Mouse (Mus musculus): ENCODE measurements around the gene Prph. TPM values are rescaled to one million over a fixed set of nuclear protein-coding genes. Genes with fewer than 3 reads are reported as not detected.
A peak's percentile ranks its signal among the peaks of the same experiment; 100 is the strongest.

Gene Prph
- polyA plus RNA-seq, 1 experiment from 2014 or later = 68.8 TPM

DNA sequence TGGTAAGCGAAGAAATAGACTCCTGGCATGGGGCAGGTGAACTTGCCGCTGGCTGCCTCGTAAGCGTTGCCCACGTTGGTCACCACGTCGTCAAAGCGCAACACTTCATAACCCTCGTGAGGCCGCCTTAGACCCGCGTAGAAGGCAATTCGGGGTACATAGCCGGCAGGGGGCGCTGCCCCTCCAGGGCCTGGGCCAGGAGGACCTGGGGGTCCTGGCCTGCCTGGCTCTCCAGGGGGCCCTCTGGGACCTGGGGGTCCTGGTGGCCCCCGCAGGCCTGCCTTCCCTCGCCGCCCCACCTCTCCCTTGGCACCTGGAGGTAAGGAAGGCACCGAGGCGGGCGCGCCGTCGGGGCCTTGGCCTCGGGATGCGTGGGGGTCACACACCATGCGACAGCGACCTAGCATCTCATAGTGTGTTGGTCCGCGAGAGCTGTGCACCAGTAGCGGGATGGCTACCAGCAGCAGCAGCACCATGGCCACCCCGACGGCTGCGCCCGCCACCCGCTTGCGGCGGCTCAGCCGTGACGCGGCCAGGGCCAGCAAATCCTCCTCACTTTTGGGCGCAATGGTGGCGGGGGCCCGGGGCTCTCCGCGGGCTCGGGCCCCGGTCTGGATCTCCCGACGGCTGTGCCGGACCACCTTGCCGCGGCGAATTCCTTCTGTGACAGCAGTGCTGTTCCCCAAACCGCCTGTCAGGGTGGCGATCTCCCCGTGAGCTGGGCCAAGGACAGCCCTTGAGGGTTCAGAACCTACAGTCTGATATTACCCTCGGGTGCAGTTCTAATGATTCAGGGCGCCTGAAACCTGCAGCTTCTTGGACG is 32.5 kb downstream of the Prph start, which contains the start of gene C1ql4:
Gene C1ql4, minus strand, starts transcription at position 565 of the 823 bp plus-strand sequence.
- peaks cover 44% of the 10 kb centered on the region for H3K27me3 ChIP-seq (ENCODE audit: control insufficient read depth, insufficient read depth, low read length)
- H3K27ac ChIP-seq (ENCODE audit: low read depth, low read length) = no peak within 1 kb of the TSS
- 8% methylated on average over 54 of the region's 60 CpGs for WGBS
- peaks cover 11% of the 10 kb centered on the region; the same call in 1 of the 2 replicates for H3K4me1 ChIP-seq (ENCODE audit: control insufficient read depth, insufficient read depth, low read length)
- H3K9me3 ChIP-seq (ENCODE audit: control insufficient read depth, low read length) = no peaks in the 10 kb centered on the region
- H3K4me2 ChIP-seq (ENCODE audit: low read depth, low read length) = peak within 1 kb of the TSS; percentile 24; the same call in 1 of the 2 replicates
- no peaks in the 10 kb centered on the region for H3K36me3 ChIP-seq (ENCODE audit: control insufficient read depth, insufficient read depth, low read length)
- peak within 1 kb of the TSS; percentile 37; the same call in 1 of the 2 replicates for H3K9ac ChIP-seq (replicated peaks; ENCODE audit: low read depth, low read length)
- peak within 1 kb of the TSS; percentile 11; the same call in 1 of the 2 replicates for H3K4me3 ChIP-seq (ENCODE audit: low read depth, low read length)
- ATAC-seq (ENCODE audit: low read depth) = no peak

DNA sequence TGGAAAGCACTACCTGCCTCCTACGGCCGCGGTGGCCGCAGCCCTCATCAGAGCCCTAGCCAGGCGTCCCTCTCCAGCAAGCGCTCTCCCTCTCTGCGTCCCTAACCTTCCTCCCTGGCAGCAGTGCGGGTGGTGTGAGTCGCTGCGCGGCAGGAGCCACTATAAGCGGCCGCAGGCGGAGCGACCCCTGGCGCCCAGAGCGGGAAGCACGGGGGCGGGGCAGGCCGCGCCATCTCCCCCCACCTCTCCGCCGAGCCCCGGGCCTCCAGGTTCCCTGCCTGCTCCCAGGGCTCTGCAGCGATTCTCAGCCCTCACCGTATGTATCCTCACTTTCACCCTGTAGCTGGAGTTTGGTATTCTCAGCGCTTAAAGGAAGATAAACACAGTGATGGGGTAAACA is 33.3 kb downstream of the Prph start:
- Histone ChIP-seq H3K36me3 (ENCODE audit: control insufficient read depth, insufficient read depth, low read length) (no peaks in the 10 kb centered on the region), H3K9ac (replicated peaks; ENCODE audit: low read depth, low read length) (peak overlapping the region; percentile 37; the same call in 1 of the 2 replicates), H3K9me3 (ENCODE audit: control insufficient read depth, low read length) (no peaks in the 10 kb centered on the region), H3K4me2 (ENCODE audit: low read depth, low read length) (peak overlapping the region; percentile 24; the same call in 1 of the 2 replicates), H3K4me3 (ENCODE audit: low read depth, low read length) (peak overlapping the region; percentile 11; the same call in 1 of the 2 replicates), H3K4me1 (ENCODE audit: control insufficient read depth, insufficient read depth, low read length) (peaks cover 11% of the 10 kb centered on the region; the same call in 1 of the 2 replicates), H3K27me3 (ENCODE audit: control insufficient read depth, insufficient read depth, low read length) (peaks cover 44% of the 10 kb centered on the region), H3K27ac (ENCODE audit: low read depth, low read length) (no peak overlapping the region)
- WGBS = 1% methylated on average over 27 of the region's 27 CpGs
- ATAC-seq (ENCODE audit: low read depth) = peak; percentile 62; the same call in 1 of the 2 replicates

DNA sequence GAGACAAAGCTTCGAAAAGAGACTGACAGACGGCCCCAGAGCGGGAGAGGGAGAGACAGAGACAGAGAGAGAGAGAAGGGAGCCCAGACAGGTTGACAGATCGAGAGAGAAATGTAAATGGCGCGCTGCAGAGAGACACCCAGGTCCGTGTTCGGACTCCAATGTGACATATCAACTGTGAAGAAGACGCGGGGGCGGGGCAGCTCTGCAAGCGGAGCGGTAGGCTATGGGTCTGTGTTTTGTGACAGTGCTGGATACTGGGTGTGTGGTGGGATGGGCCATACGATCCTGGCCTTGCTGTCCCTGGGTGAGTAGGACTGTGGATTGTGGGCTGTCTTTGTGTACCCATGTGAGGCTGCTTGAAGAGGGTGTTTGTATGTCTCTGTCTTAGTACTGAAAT is 34.1 kb downstream of the Prph start:
- peaks cover 44% of the 10 kb centered on the region for H3K27me3 ChIP-seq (ENCODE audit: control insufficient read depth, insufficient read depth, low read length)
- no peak overlapping the region for H3K27ac ChIP-seq (ENCODE audit: low read depth, low read length)

DNA sequence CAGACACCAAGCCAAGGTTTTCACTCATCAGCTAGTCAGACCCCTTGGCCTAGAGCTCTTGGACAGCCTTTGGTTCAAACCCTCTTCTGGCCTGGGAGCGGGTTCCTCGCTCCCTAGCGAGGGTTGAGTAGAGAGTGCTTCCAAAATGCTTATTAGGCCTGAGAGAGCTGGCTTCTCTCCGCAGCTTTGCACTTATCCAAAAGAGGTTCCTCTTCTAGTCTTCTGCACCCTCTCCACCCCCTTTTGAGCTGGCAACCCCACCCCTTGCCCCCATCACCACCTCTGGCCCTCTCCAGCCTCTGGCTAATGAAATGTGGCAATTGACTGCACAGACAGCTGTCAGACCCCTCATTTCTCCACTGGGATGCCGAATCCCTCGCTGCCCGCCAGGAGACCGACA is 37.9 kb downstream of the Prph start, which contains the start of gene Dnajc22:
Gene Dnajc22, plus strand, starts transcription at position 301 of the 400 bp plus-strand sequence.
- Histone ChIP-seq H3K4me2 (ENCODE audit: low read depth, low read length) (peak within 1 kb of the TSS; percentile 78), H3K9me3 (ENCODE audit: control insufficient read depth, low read length) (no peaks in the 10 kb centered on the region), H3K27ac (ENCODE audit: low read depth, low read length) (no peak within 1 kb of the TSS), H3K4me3 (ENCODE audit: low read depth, low read length) (peak within 1 kb of the TSS; percentile 39), H3K9ac (replicated peaks; ENCODE audit: low read depth, low read length) (peak within 1 kb of the TSS; percentile 60), H3K27me3 (ENCODE audit: control insufficient read depth, insufficient read depth, low read length) (peaks cover 24% of the 10 kb centered on the region), H3K4me1 (ENCODE audit: control insufficient read depth, insufficient read depth, low read length) (peaks cover 36% of the 10 kb centered on the region), H3K36me3 (ENCODE audit: control insufficient read depth, insufficient read depth, low read length) (no peaks in the 10 kb centered on the region)
- ATAC-seq (ENCODE audit: low read depth) = no peak
- WGBS = 26% methylated on average over 8 of the region's 8 CpGs

More for the DNA sequence above, 34.1 kb downstream of the Prph start:
- ATAC-seq (ENCODE audit: low read depth) = no peak
- Histone ChIP-seq H3K4me1 (ENCODE audit: control insufficient read depth, insufficient read depth, low read length) (peaks cover 18% of the 10 kb centered on the region), H3K4me3 (ENCODE audit: low read depth, low read length) (no peak overlapping the region), H3K36me3 (ENCODE audit: control insufficient read depth, insufficient read depth, low read length) (no peaks in the 10 kb centered on the region), H3K9ac (replicated peaks; ENCODE audit: low read depth, low read length) (no peak overlapping the region), H3K9me3 (ENCODE audit: control insufficient read depth, low read length) (no peaks in the 10 kb centered on the region), H3K4me2 (ENCODE audit: low read depth, low read length) (no peak overlapping the region)
- WGBS = 10% methylated on average over 14 of the region's 14 CpGs

DNA sequence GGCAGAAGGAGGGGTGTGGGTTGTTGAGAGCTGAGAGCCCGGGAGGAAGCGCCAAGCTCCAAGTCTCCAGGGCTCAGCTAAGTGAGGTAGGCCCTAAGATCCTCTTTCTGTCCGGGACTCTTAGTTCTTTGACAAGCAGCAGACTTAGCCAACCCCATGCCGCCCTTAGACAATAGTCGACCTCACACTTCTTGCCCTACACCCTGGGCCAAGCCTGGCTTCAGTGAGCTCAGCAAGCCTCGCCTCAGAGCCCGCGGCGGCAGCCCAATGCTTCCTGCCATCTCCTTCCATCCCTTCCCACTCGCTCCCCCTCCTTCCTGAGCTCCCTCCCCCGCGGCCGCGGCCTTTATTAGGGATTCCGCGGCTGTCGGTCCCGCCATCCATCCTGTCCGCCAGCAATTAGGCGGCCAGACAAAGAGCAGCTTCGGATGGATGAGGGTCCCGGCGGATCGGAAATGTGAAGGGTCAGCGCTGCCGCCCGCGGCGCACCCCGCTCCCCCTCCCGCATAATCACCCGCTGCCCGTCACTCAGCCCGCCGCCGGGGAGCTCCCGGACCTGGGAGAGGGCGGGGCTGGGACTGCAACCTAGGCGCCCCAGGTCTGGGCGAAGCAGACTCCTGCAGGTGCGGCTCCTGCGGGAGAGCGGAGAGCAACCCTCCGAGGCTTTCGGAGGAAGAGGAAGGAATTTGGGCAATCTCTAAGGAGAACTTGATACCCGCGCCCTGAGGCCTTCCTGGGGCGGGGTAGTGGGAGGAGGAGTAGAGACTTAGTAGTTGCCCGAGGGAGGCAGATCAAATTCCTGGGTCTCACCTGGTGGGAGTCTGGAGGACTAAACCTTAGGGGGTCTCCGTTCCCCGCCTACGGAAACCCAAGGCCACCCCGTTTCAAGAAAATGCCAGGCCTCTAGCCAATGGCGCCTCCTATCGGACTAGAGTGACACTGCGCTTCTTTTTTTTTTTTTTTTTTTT is 38.6 kb downstream of the Prph start:
- Histone ChIP-seq H3K27ac (ENCODE audit: low read depth, low read length) (no peak overlapping the region), H3K27me3 (ENCODE audit: control insufficient read depth, insufficient read depth, low read length) (peaks cover 24% of the 10 kb centered on the region), H3K4me1 (ENCODE audit: control insufficient read depth, insufficient read depth, low read length) (peaks cover 36% of the 10 kb centered on the region), H3K36me3 (ENCODE audit: control insufficient read depth, insufficient read depth, low read length) (no peaks in the 10 kb centered on the region), H3K9me3 (ENCODE audit: control insufficient read depth, low read length) (no peaks in the 10 kb centered on the region), H3K4me2 (ENCODE audit: low read depth, low read length) (peak overlapping the region; percentile 78), H3K4me3 (ENCODE audit: low read depth, low read length) (peak overlapping the region; percentile 39), H3K9ac (replicated peaks; ENCODE audit: low read depth, low read length) (peak overlapping the region; percentile 60)
- WGBS = under 1% methylated on average over 56 of the region's 56 CpGs
- peak; percentile 45; the same call in 1 of the 2 replicates for ATAC-seq (ENCODE audit: low read depth)

DNA sequence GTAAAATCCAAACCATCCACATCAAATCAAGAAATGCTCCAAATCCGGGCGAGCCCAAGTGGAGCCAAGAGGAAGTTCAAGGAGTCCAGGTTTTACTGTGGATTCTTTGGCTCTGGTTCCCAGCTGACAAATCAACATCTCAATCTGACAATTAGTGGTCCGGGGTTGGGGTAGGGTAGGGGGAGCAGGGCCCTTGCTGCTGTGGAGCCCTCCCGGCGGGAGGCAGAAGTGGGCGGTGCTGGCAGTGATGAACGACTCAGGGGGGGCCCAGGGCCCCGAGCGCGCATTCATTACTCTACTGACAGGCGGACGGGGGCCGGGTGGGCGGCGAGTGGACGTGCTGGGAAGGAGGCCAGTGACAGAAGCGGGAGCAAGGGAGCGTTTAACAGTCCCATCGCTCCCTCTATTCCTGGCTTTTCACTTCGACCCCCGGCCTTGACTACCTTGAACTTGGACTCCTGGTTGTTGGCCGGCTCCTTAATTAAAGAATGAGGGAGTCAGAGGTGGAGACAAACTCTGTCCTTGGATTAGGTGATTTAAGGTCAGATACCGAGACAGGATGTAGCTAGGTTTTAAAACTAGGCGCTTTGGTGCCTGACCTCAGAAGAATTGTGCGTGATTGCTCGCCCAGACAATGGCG is 39.8 kb downstream of the Prph start:
- Histone ChIP-seq H3K27me3 (ENCODE audit: control insufficient read depth, insufficient read depth, low read length) (peaks cover 20% of the 10 kb centered on the region), H3K4me1 (ENCODE audit: control insufficient read depth, insufficient read depth, low read length) (peaks cover 31% of the 10 kb centered on the region), H3K4me3 (ENCODE audit: low read depth, low read length) (no peak overlapping the region), H3K9me3 (ENCODE audit: control insufficient read depth, low read length) (no peaks in the 10 kb centered on the region), H3K9ac (replicated peaks; ENCODE audit: low read depth, low read length) (no peak overlapping the region), H3K36me3 (ENCODE audit: control insufficient read depth, insufficient read depth, low read length) (no peaks in the 10 kb centered on the region), H3K27ac (ENCODE audit: low read depth, low read length) (no peak overlapping the region), H3K4me2 (ENCODE audit: low read depth, low read length) (0 out of 2 replicates have a peak overlapping the region, but pooled peaks have one; percentile 8)
- WGBS = under 1% methylated on average over 27 of the region's 27 CpGs
- ATAC-seq (ENCODE audit: low read depth) = peak; percentile 39; the same call in 1 of the 2 replicates

DNA sequence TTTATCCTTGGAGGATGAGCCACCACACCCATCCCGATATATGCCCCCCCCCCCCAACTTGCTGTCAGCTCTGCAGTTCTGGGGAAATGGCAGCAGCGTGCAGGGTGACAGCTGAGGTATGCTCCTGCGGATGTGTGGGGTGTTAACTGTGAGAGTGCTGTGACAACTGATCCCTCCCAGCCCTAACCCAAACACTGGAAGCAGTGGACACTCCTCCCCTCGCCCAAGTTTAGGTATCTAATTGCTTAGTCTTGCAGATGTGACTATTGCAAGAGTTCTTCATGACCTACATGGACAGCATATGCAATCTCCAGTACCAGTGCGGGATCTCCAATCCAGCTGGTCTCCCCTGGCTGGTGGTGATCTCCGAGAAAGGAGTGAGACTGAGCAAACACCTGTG is 40.4 kb downstream of the Prph start:
- H3K36me3 ChIP-seq (ENCODE audit: control insufficient read depth, insufficient read depth, low read length) = no peaks in the 10 kb centered on the region
- WGBS = 5% methylated on average over 6 of the region's 6 CpGs
- ATAC-seq (ENCODE audit: low read depth) = no peak
- no peak overlapping the region for H3K9ac ChIP-seq (replicated peaks; ENCODE audit: low read depth, low read length)
- H3K4me3 ChIP-seq (ENCODE audit: low read depth, low read length) = no peak overlapping the region
- no peak overlapping the region for H3K27ac ChIP-seq (ENCODE audit: low read depth, low read length)
- 0 out of 2 replicates have a peak overlapping the region, but pooled peaks have one; percentile 8 for H3K4me2 ChIP-seq (ENCODE audit: low read depth, low read length)
- no peaks in the 10 kb centered on the region for H3K9me3 ChIP-seq (ENCODE audit: control insufficient read depth, low read length)
- peaks cover 20% of the 10 kb centered on the region for H3K27me3 ChIP-seq (ENCODE audit: control insufficient read depth, insufficient read depth, low read length)
- H3K4me1 ChIP-seq (ENCODE audit: control insufficient read depth, insufficient read depth, low read length) = peaks cover 31% of the 10 kb centered on the region

DNA sequence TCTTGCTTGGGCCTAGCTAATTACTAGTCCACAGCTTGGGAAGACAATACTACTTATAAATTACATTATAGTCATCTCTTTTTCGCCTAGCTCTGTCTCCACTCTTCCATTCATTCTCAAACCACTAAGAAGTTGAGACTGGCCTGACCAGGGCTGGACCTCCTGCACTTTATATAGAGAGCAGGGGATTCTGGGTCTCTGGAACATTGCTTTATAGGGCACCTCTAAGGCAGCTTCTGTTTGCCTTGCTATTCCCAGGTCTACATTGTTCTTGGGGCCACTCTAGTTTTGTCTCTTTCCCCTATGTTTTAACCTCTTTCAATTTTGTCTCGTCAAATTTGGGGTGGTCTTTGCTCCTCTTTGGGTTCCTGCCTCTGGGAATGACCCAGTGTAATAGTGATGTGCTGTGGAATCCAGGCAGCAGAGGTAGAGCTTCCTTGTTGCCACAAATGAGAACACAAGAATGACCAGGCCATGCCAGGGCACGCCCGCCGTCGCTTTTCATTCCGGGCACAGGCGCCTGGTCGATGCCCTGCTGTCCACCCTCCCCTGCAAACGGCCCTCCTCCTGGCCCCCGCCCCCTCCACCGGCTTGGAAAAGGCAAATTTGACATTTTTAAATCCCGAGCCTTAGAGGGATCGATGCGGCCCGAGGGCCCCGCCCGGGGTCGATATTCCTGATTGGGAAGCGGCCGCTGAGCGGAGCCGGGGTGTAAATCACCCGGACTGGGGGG is 41.3 kb downstream of the Prph start:
- peaks cover 20% of the 10 kb centered on the region for H3K27me3 ChIP-seq (ENCODE audit: control insufficient read depth, insufficient read depth, low read length)
- 3% methylated on average over 24 of the region's 24 CpGs for WGBS
- no peaks in the 10 kb centered on the region for H3K36me3 ChIP-seq (ENCODE audit: control insufficient read depth, insufficient read depth, low read length)
- no peak overlapping the region for H3K27ac ChIP-seq (ENCODE audit: low read depth, low read length)
- H3K9ac ChIP-seq (replicated peaks; ENCODE audit: low read depth, low read length) = no peak overlapping the region; the same call in 1 of the 2 replicates
- no peaks in the 10 kb centered on the region for H3K9me3 ChIP-seq (ENCODE audit: control insufficient read depth, low read length)
- peaks cover 31% of the 10 kb centered on the region for H3K4me1 ChIP-seq (ENCODE audit: control insufficient read depth, insufficient read depth, low read length)
- H3K4me2 ChIP-seq (ENCODE audit: low read depth, low read length) = peak overlapping the region; percentile 66
- ATAC-seq (ENCODE audit: low read depth) = no peak
- peak overlapping the region; percentile 31 for H3K4me3 ChIP-seq (ENCODE audit: low read depth, low read length)
